Mouse (Mus musculus) spleen, postnatal 4 days (tissue): ENCODE data around the gene Npff.
A peak's percentile ranks its signal among the peaks of the same experiment; 100 is the strongest.

Experiments used
- DNase-seq, 2 experiments: peaks; one replicate each; pipeline ENCODE4 v3.0.0; 2022; ENCODE audit warnings: low spot score in 2 of 2

Gene Npff

DNA sequence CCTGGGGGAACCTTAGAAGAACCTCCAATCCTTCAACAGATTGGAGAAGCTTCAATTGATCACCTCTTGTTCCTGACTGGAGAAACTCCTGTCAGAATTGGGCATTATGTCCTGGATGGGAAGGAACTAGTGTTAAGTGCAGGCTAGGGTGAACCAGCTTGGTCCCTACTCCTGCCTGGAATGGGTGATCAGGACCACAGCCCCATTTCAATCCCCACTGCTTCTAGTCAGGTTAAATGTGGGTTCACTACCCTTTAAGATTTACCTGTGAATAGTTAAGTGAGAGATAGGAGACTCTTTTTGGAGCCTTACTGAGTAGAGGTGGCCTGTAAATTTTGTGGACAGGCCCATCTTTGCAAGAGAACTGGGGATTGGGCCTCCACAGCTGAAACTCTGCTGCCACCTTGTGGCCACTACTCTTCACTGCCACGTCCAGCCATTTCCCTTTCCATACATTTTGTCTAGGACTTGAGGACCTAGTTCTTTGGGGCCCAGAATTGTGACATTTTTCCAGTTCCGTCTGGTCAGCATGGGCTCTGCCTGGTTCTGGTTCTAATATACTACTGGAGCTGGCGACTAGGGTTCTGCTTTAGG is at the start of gene Npff:
Gene Npff (minus strand): TSS at position 51 of the 594 bp plus-strand sequence.
- DNase-seq, result peak; percentile 70 to 90

- DNase-seq, result no peak
Measured at GRCm38 (mm10) chr15:102572081-102572480, 47.3 kb upstream of the Npff start.

GRCm38 (mm10) chr15:102567849-102568248 is 43.1 kb upstream of the Npff start:
- DNase-seq, result no peak

DNA sequence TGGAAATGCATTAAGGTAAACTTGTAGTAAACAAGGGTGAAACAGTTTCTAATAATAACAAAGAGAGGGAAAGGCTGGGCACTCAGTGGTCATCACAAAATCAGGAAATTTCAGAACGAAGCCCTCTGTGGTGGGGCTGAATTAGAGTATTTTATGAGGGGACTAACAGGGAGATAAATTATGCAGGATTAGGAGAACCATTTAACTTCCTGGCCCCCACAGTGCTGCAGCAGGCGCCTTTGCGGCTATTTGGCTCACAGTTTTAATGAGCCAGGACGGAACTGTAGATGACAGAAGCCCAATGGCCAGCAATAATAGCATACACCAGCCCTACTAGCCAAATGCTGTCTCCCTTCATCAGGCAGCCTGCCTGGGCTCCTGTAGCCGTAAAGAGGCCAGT is 38.9 kb upstream of the Npff start:
- peak in 1 of 2 experiments; percentile 31 for DNase-seq

DNA sequence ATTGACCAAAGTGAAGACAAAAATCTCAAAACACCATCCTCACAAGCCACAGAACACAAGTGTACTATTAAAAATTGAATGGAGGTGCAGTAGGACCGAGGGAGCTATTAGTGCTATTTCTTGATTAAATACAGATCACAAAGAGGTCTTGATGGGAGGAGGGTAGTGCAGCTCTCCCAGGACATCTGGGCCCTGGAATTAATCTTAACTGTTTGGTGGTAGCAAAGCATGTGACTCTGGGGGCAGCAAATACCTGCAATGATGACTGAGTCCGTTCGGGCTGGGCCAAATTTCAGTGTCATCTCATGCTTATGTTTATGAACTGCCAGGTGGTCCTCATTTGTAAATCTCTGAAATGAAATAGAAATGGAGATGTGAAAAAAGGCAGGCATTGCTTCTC is 38.3 kb upstream of the Npff start:
- DNase-seq, result peak in 1 of 2 experiments; percentile 19

DNA sequence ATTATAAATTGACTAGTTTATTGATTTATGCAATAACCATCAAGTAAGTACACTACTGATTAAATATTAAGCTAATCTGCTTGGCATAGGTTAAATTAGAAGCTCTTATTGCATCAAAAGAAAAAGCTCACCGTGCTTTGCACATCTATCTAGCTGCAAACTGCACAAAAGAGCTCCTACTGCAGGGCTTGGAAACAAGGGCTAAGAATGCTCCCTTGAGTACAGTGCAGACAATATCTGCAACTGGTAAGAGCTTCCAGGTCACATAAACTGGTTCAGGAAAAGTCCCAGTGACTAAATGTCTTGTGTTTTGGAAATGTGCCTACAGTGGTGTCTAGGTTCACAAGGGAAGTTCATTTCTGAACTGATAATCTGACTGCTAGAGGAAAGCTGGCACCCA is 37.7 kb upstream of the Npff start:
- peak in 1 of 2 experiments; percentile 12 for DNase-seq

DNA sequence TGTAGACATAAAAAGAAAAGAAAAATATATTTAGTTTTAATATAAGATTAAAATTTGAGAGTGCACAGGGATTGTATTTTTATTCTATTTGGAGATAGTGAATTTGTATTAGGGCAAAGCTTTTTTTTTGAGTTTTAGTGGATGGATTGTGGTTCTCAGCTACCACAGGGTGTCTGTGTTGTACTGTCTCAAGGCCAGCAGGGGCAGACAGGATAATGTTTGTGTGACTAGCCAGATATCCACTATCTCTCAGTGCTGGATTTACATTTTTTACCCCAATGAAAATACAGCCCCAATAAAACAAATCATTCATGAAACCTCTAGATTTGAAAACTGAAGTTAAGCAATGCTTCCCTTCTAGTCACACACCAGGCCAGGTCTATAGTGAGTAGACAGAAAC is 32.8 kb upstream of the Npff start:
- DNase-seq, result no peak

- DNase-seq, result no peak
Measured at GRCm38 (mm10) chr15:102555581-102555980, 30.8 kb upstream of the Npff start.

GRCm38 (mm10) chr15:102552599-102552998 is 27.9 kb upstream of the Npff start:
- no peak for DNase-seq

DNA sequence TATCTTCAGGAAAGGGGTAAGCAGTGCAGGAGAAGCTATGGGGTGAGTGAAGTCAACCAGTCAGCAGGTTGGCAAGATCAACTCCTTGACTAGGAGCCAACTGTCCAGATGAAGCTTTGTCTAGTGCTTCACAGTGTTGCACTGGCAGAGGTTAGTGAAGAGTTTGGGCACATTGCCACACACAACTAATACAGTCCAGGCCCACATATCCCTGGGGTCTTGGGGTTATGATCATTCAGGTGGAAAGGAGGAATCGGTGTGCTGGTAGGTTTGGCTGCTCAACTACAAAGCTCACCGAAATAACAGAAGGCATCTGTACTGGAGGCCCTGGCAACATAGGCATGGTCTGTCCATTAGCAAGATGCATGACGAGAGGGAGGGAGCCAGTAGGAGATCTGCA is 22.7 kb upstream of the Npff start:
- DNase-seq, result no peak

DNA sequence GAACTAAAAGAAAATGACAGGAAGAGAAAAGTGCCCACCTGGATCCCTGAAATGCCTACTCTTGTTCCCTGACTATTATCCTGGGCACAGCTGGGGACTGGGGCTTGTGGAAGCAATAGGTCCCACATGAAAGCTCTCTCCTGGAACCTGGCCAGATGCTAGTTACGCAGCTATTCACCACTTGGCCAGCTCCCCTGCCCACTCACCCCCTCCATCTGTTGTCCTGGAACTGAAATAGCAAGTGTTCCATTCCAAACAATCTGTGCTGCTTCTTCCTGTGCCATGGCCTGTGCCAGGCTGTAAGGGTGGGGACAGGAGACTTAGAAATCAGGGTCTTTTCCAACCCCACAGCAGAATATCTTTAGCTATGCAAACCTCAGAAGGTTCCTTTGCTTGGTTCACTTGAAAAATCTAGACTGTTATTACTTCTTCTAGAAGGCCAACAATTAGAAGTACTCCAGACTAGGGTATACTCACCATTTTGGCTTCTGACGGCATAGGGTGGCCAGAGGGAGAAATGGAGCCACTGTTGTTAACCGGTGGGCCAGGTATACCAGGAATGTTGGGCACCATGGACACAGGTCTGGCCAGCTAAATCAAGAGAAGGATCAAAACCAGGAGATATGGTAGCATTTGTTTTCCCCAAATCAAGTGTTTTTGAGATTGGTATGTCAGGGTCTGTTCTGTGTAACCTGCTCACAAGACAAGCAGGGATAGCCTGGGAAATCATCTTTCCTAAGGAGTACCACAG is 22.1 kb upstream of the Npff start:
- no peak for DNase-seq

DNA sequence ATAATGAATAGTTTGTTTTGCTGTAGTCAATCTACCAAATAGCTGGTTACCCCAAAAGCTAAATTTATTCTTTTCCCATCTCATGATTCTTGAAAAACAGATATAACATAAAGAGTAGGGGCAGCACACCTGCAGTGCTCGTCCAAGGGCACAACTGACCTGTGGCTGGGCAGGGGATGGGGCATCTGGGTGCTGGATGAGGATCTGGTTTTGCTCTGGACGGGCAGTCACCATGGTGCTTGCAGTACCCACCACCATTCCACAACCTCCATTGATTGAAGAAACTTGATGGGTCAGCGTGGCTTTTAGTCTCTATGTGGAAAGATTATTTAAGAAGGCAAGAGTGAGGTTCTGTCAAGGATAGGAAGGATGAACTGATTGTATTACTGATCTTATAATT is 21.5 kb upstream of the Npff start:
- no peak for DNase-seq

DNA sequence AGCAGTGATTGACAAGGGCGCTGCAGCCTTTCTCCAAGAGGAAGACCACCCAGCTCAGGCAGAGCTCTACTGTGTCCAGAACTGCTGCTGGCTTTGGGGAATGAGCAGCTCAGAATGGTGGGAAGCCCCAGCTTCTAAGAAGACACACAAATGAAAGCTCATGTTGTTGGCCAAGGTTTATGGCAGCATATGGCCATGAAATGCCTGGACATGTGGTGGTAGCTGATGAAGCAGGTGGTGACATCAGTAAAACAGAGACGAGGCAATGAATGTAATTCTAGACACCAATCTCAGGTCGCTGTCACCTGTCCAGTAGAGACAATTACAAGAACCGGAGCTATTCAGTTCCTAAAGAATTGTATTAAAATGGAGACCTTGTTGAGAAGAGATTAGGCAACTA is 20.1 kb upstream of the Npff start:
- DNase-seq, result no peak

DNA sequence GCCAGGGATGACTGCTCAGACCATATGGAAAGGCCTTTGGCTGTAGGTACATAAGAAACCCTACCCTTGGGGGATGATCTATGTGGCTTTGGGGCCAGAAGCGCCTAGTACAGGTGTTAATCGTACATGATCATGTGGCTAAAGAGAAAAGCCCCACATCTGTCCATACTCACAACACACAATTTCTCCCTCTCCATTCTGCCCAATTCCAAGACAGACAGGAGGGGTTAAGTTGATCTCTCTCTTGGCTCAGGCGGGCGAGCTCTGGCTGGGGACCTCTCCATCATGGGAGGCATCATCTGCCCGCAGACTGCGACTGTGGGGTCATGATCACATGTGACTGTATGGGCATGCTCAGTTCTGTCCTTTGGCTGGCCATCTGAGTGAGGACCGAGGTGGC is 9.2 kb upstream of the Npff start:
- no peak for DNase-seq

GRCm38 (mm10) chr15:102532106-102532900 is 7.6 kb upstream of the Npff start:
- no peak for DNase-seq

DNA sequence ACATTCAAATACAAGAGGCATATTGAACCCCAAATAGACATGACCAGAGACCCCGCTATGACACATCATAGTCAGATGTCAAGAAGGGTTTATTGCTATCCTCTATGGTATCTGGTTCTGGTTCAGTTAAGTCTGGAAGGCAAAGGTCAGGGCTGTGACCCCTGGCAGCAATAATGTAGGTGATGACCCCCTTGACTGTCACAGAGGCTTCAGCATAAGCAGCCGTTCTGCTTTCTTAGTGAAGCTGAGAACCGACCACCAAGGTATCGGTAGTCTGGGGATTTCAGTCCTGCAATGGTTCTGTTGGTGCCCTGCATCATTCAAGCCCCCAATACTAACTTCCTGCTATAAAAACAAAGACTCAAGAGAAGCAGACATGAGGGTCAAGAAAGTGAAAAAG is 6.8 kb upstream of the Npff start:
- no peak for DNase-seq

- no peak for DNase-seq
Measured at GRCm38 (mm10) chr15:102530566-102530965, 5.8 kb upstream of the Npff start.

DNA sequence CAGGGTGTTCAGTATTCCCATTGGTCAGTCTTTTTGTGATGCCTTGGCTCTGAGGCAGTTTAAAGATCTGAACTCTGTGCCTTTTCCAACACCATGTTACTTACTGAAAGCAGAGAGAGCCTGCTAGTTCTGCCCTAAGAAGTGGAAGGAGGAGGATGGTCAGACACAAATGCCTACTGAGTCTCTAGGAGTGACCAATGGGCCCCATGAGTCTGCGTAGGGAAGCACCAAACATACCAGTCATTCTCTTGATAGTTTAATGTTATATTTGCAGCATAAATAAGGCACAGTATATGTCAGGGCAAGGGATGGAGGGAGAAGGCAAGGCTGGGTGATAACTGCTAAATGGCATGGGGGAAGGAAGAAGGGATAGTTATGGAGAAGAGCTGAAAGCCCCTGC is 3.7 kb upstream of the Npff start:
- no peak for DNase-seq

DNA sequence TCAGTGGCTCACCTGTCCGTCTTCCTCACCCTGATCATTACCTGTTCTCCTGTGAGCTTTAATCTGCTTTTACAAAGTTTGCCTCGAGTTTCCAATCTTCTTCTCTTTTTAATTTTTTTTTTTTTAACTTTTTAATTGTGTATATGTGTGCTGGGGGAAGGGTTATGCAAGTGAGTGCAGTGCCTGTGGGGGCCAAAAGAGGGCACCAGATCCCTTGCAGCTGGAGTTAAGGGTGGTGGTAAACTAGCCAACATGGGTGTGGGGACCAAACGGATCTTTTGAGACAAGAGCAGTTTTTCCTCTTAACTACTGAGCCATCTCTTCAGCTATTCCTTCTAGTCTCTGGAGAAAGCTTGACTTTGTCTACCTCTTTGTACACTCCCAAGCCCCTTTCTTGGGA is 3.2 kb upstream of the Npff start:
- no peak for DNase-seq

GRCm38 (mm10) chr15:102526111-102527002 is 1.6 kb upstream of the Npff start:
- no peak for DNase-seq

GRCm38 (mm10) chr15:102521480-102521879 is 3.3 kb downstream of the Npff start:
- DNase-seq, result no peak

- peak in 1 of 2 experiments; percentile 60 for DNase-seq
Measured at GRCm38 (mm10) chr15:102520416-102520815, 4.3 kb downstream of the Npff start.
